Mouse (Mus musculus): ENCODE results near the gene Smok2b.
A peak's percentile ranks its signal among the peaks of the same experiment; 100 is the strongest.
"Not testable (repeated sequence)": the region's sequence is repeated elsewhere in the genome, so short reads cannot be mapped to it uniquely, and the experiment has no call there.

Smok2b gene

GRCm38 (mm10) chr17:13229957-13230356, at the start of gene Smok2b:
Gene Smok2b (plus strand): TSS chr17:13230257.
- DNase-seq = not testable (repeated sequence)

DNA sequence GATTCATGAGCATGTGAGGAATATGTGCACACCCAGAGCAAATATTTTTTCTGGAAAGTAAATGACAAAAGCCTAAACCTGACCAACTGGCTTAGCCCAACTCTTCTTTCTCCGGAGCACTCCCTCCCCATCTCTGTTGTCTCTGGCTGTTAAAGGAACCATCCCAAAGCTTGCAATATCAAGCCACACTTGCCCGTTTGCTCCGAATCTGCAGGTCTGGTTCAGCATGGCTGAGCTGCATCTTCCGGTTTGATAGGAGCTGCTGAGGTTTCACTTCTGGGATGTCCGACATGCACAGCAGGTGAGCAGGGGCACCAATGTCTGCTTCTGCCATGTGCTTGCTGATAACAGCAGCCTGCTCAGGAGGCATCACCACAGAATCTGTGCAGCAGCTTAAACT, 49.6 kb upstream of the Smok2b start:
- DNase-seq = not testable (repeated sequence)

DNA sequence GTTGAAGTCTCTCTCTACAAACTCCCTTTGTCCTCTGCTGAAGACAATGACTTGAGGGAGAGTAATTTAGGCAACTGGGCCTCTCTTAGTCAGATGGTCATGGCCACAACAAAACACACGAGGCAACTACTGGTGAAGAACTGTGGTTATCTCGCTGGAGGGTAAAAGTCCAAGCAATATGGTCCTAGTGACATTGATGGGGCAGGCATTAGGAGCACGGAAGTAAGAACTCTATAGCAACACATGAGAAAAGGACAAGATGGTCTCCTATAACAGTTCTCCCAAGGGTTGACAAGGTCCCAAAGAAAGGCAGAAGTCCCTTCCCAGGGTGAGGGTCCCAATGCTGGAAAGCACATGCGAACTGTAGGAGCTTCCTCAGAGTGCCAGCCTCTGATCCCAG, 47.3 kb upstream of the Smok2b start:
- DNase-seq = not testable (repeated sequence)

DNA sequence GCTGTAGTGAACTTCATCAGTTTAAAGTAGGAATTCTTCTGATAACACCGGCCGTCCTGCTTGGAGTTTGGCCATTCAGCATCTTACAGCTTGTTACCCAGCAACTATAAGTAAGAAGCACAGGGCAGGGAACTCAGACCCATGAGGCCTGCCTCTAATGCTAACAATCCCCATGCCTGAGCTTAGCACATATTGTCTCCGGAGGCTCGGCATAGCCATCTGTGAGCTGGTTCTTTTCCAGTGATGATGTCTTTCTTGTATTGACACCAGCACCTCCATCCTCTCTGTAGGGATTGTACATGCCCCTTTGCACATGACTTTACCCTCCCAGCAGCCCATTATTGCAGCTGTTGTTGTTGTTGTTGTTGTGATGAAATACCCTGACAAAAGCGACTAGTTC, 45.5 kb upstream of the Smok2b start:
- DNase-seq = not testable (repeated sequence)

DNA sequence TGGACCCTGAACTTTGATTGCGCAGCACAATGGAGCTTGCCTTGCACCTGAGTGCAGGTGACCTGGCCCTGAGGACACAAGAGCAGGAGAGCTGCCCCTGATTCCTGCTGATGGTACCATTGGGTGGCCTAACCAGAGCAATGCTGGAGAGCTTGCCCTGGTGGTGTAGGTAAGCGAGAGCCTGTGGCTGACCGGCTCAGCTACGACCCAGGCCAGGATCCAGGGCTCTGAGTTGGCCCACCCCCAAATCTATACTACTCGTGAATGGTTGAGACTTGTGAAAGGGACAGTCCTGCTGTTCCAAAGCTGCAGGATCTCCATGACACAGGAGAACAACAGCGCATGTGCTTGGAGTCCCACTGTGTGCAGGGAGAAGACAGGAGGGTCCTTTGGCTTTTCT, 43.5 kb upstream of the Smok2b start:
- DNase-seq = not testable (repeated sequence)

GRCm38 (mm10) chr17:13187621-13188020, 42.4 kb upstream of the Smok2b start:
- DNase-seq = not testable (repeated sequence)

- not testable (repeated sequence) for DNase-seq
These were observed 41.2 kb upstream of the Smok2b start for GRCm38 (mm10) chr17:13188846-13189245.

GRCm38 (mm10) chr17:13190836-13191583, 39.0 kb upstream of the Smok2b start:
- not testable (repeated sequence) for DNase-seq

DNA sequence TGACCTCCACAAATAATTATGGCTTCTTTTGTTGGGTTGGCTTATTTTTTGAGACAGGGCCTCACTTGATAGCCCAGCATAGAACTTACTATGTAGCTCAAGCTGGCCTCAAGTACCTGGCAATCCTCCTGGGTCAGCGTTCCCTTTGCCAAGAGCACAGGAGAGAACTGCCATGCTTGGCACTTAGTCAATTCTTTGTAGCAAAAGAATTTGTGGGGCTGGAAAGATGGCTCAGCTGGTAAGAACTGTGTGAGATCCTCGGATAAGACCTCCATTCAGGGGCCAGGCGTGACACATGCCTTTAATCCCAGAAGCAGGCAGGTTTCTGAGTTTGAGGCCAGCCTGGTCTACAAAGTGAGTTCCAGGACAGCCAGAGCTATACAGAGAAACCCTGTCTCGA, 33.6 kb upstream of the Smok2b start:
- not testable (repeated sequence) for DNase-seq

- not testable (repeated sequence) for DNase-seq
These were observed 31.2 kb upstream of the Smok2b start for GRCm38 (mm10) chr17:13198812-13199211.

DNA sequence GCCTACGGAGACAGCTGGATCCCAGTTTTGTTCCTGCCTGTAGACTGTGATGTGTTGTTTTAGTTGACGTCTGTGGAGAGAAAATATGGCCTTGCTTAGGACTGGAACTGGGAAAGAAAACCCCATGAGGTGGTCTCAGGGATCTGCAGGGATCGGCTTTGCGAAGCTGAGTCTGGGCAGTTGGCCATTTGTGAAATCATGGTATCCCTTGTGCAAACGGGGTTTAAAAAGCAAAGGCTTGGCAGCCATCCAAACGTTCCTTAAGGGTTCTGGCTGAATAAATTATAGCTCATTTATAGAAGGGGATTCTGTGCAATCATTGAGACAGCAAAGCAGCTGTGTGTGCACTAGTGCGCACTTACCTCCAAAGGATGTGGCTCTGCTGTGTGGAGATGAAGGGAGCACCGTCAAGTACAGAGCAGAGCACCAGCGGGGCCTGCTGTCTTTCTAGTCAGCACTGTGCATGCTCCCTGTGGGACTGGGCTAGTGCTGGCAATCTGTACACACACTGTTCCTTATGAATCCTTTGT, 30.1 kb upstream of the Smok2b start:
- peak; percentile 39 for DNase-seq

DNA sequence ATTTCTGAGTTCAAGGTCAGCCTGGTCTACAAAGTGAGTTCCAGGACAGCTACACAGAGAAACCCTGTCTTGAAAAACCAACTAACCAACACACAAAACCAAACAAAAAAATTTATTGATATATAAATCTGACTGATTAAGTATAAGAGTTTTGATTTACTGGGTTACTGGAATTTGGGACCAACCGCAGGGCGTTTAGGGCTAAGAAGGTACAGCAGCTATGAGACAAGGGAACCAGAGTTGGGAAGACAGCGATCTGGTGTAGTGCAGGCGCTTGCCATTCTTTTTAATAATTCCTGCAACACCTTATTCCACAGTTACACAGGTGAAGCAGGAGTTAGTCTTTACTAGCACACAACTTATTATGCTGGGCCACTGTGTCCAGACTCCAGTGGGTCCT, 28.5 kb upstream of the Smok2b start:
- DNase-seq = not testable (repeated sequence)

DNA sequence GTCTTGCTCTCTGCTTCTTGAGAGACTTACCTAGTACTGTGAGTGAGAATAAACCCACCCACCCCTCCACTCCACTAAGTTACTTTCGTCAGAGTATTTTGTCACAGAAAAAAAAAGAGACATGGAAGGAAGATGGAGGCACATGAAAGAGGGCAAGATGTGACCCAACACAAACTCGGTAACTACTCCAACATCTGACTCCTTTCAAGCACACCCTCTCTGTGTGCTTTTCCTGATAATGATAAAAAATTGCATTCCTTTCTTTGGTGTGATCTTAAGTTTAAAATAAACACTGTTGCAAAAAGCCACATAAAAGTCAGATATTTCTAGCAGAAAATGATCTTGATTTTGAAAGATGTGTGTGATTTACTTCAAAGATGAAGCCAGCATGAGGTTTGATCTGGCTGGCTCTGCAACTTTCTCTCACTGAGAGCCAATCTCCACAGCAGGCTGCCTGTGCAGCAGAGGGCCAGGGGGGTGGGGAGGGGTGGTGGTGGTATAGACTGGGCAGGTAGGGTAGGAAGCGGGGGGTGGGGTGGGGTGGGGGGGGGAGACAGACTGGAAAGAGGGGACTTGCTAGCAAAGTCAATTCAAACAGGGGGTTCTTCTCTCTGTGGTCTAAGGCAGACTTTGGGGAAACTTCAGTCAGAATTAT, 27.5 kb upstream of the Smok2b start:
- not testable (repeated sequence) for DNase-seq

- not testable (repeated sequence) for DNase-seq
These were observed 24.8 kb upstream of the Smok2b start for GRCm38 (mm10) chr17:13205247-13205646.

GRCm38 (mm10) chr17:13206491-13206890, 23.6 kb upstream of the Smok2b start:
- DNase-seq = no peak

DNA sequence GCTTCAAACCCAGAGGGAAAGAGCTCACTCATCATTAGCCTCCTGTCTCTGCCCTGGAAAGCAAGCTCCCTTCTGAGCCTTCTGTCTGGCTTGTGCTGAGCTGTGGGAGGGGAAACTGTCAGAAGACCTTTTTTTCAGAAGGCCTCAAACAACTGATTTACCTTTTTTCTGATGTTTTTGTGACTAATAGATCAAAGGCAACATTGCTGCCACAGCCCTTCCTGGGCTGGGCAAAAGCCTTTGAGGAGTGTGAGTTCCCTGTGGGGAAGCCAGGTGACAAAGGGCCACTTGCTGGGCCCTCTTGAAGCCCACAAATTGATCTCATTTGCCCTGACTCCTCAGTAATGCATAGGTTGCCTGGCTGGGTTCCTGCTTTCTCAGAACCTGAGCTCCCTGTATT, 21.6 kb upstream of the Smok2b start:
- not testable (repeated sequence) for DNase-seq

GRCm38 (mm10) chr17:13212136-13212850, 17.8 kb upstream of the Smok2b start:
- DNase-seq = peak; percentile 52

DNA sequence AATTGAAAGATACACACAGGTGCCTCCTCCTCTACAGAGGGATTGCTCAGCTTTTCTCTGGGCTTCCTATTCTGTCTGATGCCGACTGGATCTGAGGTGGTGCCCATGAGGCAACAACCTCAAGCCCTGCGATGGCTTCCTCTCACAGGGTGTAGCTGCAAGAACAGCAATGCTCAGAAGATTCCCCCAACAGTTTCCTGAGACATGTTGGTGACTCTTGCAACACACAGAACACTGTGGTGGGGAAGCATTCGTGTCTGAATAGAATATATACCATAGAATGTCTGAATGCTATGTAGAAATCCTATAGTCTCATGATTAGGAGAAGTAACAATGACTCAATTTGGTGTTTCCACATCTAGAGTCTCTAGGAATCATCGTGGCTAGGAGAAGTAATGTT, 15.9 kb upstream of the Smok2b start:
- no peak for DNase-seq

GRCm38 (mm10) chr17:13215595-13215994, 14.5 kb upstream of the Smok2b start:
- no peak for DNase-seq

GRCm38 (mm10) chr17:13220888-13221287, 9.2 kb upstream of the Smok2b start, which contains the start of gene Smok2a:
Gene Smok2a (plus strand): TSS chr17:13221188.
- no peak for DNase-seq

DNA sequence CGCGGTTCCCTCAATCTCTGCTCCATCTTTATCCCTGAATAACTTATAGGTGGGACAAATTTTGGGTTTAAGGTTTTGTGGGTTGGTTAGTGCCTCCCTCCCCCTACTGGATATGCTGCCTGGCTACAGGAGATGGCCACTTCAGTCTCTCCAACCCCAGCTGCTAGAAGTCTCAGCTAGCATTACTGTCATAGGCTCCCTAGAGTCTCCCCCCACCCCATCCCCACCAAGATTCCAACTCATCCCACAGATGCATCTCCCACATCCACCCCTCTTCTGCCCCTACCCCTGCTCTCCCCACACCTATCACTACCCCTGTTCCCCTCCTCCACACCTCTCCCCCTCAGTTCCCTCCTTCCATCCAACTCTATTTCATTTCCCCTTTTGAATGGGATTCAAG, 8.1 kb upstream of the Smok2b start:
- not testable (repeated sequence) for DNase-seq

- not testable (repeated sequence) for DNase-seq
These were observed 9.4 kb downstream of the Smok2b start for GRCm38 (mm10) chr17:13239461-13239860.

Measured in lung, postnatal 14 days (tissue).